Mouse (Mus musculus): ENCODE results near the gene Olfr1044.

- TF ChIP-seq POLR2A (IDR thresholded peaks at IDR 0.05; ENCODE audit: insufficient read depth, low read depth, low read length) (no peak), CTCF (IDR thresholded peaks at IDR 0.05) (no peak)
Observed at GRCm38 (mm10) chr2:86135828-86136227, 41.8 kb downstream of the Olfr1044 start, which contains the start of gene Olfr1039.

Measured in heart, adult 2 months (tissue).